Mouse (Mus musculus): Measurements from ENCODE around the gene Birc5. TPM values are rescaled to one million over a fixed set of nuclear protein-coding genes. Genes with fewer than 3 reads are reported as not detected.
"Not testable (repeated sequence)": the region's sequence is repeated elsewhere in the genome, so short reads cannot be mapped to it uniquely, and the experiment has no call there.

Birc5 gene
- polyA plus RNA-seq (2015; fragmentation: Nextera tagmentation; extraction: Ambion mirVana) = 50.1 and 68.8 TPM in 2 replicates

GRCm38 (mm10) chr11:117848985-117849671 lies at the start of gene Birc5:
Gene Birc5 (plus strand): TSS chr11:117849251.
- H3K9me3 ChIP-seq = no peaks in the 10 kb centered on the region
- H3K4me2 ChIP-seq = peak within 1 kb of the TSS; percentile 84
- peak within 1 kb of the TSS; percentile 65 for H3K4me3 ChIP-seq
- ATAC-seq (ENCODE audit: low read depth) = peak; percentile 94
- H3K36me3 ChIP-seq = 0 out of 2 replicates have a peak, but pooled peaks cover 8% of the 10 kb centered on the region
- H3K27ac ChIP-seq (replicated peaks) = peak within 1 kb of the TSS; percentile 99
- peak within 1 kb of the TSS; percentile 91 for H3K9ac ChIP-seq
- WGBS = under 1% methylated on average over 51 of the region's 51 CpGs
- H3K4me1 ChIP-seq (replicated peaks) = peaks cover 25% of the 10 kb centered on the region
- H3K27me3 ChIP-seq = no peaks in the 10 kb centered on the region

GRCm38 (mm10) chr11:117800038-117800437 lies 49.0 kb upstream of the Birc5 start:
- Histone ChIP-seq H3K4me2 (no peak overlapping the region), H3K4me3 (no peak overlapping the region), H3K27me3 (no peaks in the 10 kb centered on the region), H3K27ac (replicated peaks) (no peak overlapping the region), H3K4me1 (replicated peaks) (no peaks in the 10 kb centered on the region), H3K9me3 (no peaks in the 10 kb centered on the region), H3K9ac (no peak overlapping the region), H3K36me3 (no peaks in the 10 kb centered on the region)
- 82% methylated on average over 7 of the region's 7 CpGs for WGBS
- ATAC-seq (ENCODE audit: low read depth) = no peak

GRCm38 (mm10) chr11:117801650-117802049 lies 47.4 kb upstream of the Birc5 start:
- Histone ChIP-seq H3K9ac (no peak overlapping the region), H3K36me3 (no peaks in the 10 kb centered on the region), H3K4me2 (no peak overlapping the region), H3K4me3 (no peak overlapping the region), H3K4me1 (replicated peaks) (no peaks in the 10 kb centered on the region), H3K27me3 (no peaks in the 10 kb centered on the region), H3K9me3 (no peaks in the 10 kb centered on the region), H3K27ac (replicated peaks) (no peak overlapping the region)
- no peak for ATAC-seq (ENCODE audit: low read depth)
- 79% methylated on average over 7 of the region's 7 CpGs for WGBS

GRCm38 (mm10) chr11:117803166-117803688 lies 45.8 kb upstream of the Birc5 start:
- no peaks in the 10 kb centered on the region for H3K36me3 ChIP-seq
- WGBS = 89% methylated on average over 3 of the region's 3 CpGs
- H3K4me3 ChIP-seq = no peak overlapping the region
- H3K4me1 ChIP-seq (replicated peaks) = no peaks in the 10 kb centered on the region
- no peak overlapping the region for H3K4me2 ChIP-seq
- no peak overlapping the region for H3K27ac ChIP-seq (replicated peaks)
- H3K27me3 ChIP-seq = no peaks in the 10 kb centered on the region
- no peaks in the 10 kb centered on the region for H3K9me3 ChIP-seq
- H3K9ac ChIP-seq = no peak overlapping the region
- ATAC-seq (ENCODE audit: low read depth) = no peak

GRCm38 (mm10) chr11:117806781-117807180 lies 42.3 kb upstream of the Birc5 start:
- no peak overlapping the region for H3K27ac ChIP-seq (replicated peaks)
- no peaks in the 10 kb centered on the region for H3K9me3 ChIP-seq
- 92% methylated on average over 6 of the region's 6 CpGs for whole genome bisulfite sequencing
- no peak overlapping the region for H3K4me2 ChIP-seq
- H3K27me3 ChIP-seq = peaks cover 24% of the 10 kb centered on the region
- H3K4me1 ChIP-seq (replicated peaks) = peaks cover 21% of the 10 kb centered on the region
- H3K9ac ChIP-seq = no peak overlapping the region
- H3K36me3 ChIP-seq = no peaks in the 10 kb centered on the region
- ATAC-seq (ENCODE audit: low read depth) = no peak
- no peak overlapping the region for H3K4me3 ChIP-seq

GRCm38 (mm10) chr11:117809407-117810311 lies 39.4 kb upstream of the Birc5 start, which contains the start of the genes Gm20708 and Syngr2:
Gene Gm20708 (plus strand): TSS chr11:117809668.
Gene Syngr2 (plus strand): TSS chr11:117809668.
- H3K4me1 ChIP-seq (replicated peaks) = peaks cover 21% of the 10 kb centered on the region
- peak within 1 kb of the TSS; percentile 91 for H3K4me2 ChIP-seq
- no peaks in the 10 kb centered on the region for H3K36me3 ChIP-seq
- peaks cover 24% of the 10 kb centered on the region for H3K27me3 ChIP-seq
- H3K9ac ChIP-seq = peak within 1 kb of the TSS; percentile 71
- ATAC-seq (ENCODE audit: low read depth) = peak; percentile 80
- under 1% methylated on average over 75 of the region's 75 CpGs for WGBS
- no peaks in the 10 kb centered on the region for H3K9me3 ChIP-seq
- H3K27ac ChIP-seq (replicated peaks) = no peak within 1 kb of the TSS
- H3K4me3 ChIP-seq = peak within 1 kb of the TSS; percentile 60

- no peaks in the 10 kb centered on the region for H3K9me3 ChIP-seq
- H3K27ac ChIP-seq (replicated peaks) = no peak overlapping the region
- H3K4me1 ChIP-seq (replicated peaks) = peaks cover 21% of the 10 kb centered on the region
- H3K36me3 ChIP-seq = no peaks in the 10 kb centered on the region
- H3K4me3 ChIP-seq = peak overlapping the region; percentile 60
- ATAC-seq (ENCODE audit: low read depth) = peak; percentile 78
- H3K27me3 ChIP-seq = peaks cover 24% of the 10 kb centered on the region
- WGBS = under 1% methylated on average over 21 of the region's 21 CpGs
- H3K9ac ChIP-seq = peak overlapping the region; percentile 71
- H3K4me2 ChIP-seq = peak overlapping the region; percentile 91
Observed at GRCm38 (mm10) chr11:117810401-117811046, 38.5 kb upstream of the Birc5 start.

- Histone ChIP-seq H3K4me2 (no peak overlapping the region), H3K4me3 (no peak overlapping the region), H3K27ac (replicated peaks) (no peak overlapping the region), H3K36me3 (no peaks in the 10 kb centered on the region), H3K4me1 (replicated peaks) (peaks cover 21% of the 10 kb centered on the region), H3K9ac (no peak overlapping the region), H3K9me3 (no peaks in the 10 kb centered on the region), H3K27me3 (peaks cover 19% of the 10 kb centered on the region)
- WGBS = 80% methylated on average over 5 of the region's 5 CpGs
- ATAC-seq (ENCODE audit: low read depth) = no peak
Observed at GRCm38 (mm10) chr11:117813867-117814266, 35.2 kb upstream of the Birc5 start.

GRCm38 (mm10) chr11:117814704-117815366 lies 34.2 kb upstream of the Birc5 start:
- Histone ChIP-seq H3K36me3 (no peaks in the 10 kb centered on the region), H3K27me3 (peaks cover 10% of the 10 kb centered on the region), H3K9ac (no peak overlapping the region), H3K9me3 (no peaks in the 10 kb centered on the region), H3K27ac (replicated peaks) (no peak overlapping the region), H3K4me2 (no peak overlapping the region), H3K4me1 (replicated peaks) (peaks cover 20% of the 10 kb centered on the region), H3K4me3 (no peak overlapping the region)
- ATAC-seq (ENCODE audit: low read depth) = no peak
- 95% methylated on average over 6 of the region's 6 CpGs for WGBS

GRCm38 (mm10) chr11:117815850-117816249 lies 33.2 kb upstream of the Birc5 start:
- ATAC-seq (ENCODE audit: low read depth); H3K27me3 ChIP-seq; H3K27ac ChIP-seq (replicated peaks); H3K4me2 ChIP-seq; H3K4me3 ChIP-seq; H3K36me3 ChIP-seq; H3K9me3 ChIP-seq; H3K9ac ChIP-seq; H3K4me1 ChIP-seq (replicated peaks): not testable (repeated sequence)
- 93% methylated on average over 9 of the region's 9 CpGs for WGBS

- ATAC-seq (ENCODE audit: low read depth) = no peak
- Histone ChIP-seq H3K36me3 (no peaks in the 10 kb centered on the region), H3K9ac (no peak overlapping the region), H3K9me3 (no peaks in the 10 kb centered on the region), H3K27me3 (no peaks in the 10 kb centered on the region), H3K4me3 (no peak overlapping the region), H3K4me2 (no peak overlapping the region), H3K27ac (replicated peaks) (no peak overlapping the region), H3K4me1 (replicated peaks) (peaks cover 8% of the 10 kb centered on the region)
- WGBS = 88% methylated on average over 13 of the region's 13 CpGs
Observed at GRCm38 (mm10) chr11:117816389-117816996, 32.6 kb upstream of the Birc5 start.
